Mouse (Mus musculus) forebrain, embryonic 13.5 days (tissue): ENCODE results near the gene Capn9. TPM values are rescaled to one million over a fixed set of nuclear protein-coding genes. Genes with fewer than 3 reads are reported as not detected.
A peak's percentile ranks its signal among the peaks of the same experiment; 100 is the strongest.

Experiments used
- ATAC-seq: fragments of 200-750 bp; cut with Nextera tagmentation; 2 replicates; pipeline ENCODE4 v1.8.0; 2017
- H3K27ac ChIP-seq: fragments of 300-500 bp; sonication (generic); 2 replicates; pipeline ENCODE4 v1.5.1; 2015; ENCODE audit warnings: inconsistent platforms, mild to moderate bottlenecking, moderate library complexity
- H3K27me3 ChIP-seq: fragments of 300-500 bp; sonication (generic); 2 replicates; pipeline ENCODE4 v1.6.1; 2015; ENCODE audit warnings: mild to moderate bottlenecking, inconsistent platforms
- H3K36me3 ChIP-seq: fragments of 300-500 bp; sonication (generic); 2 replicates; pipeline ENCODE4 v1.6.1; 2015; ENCODE audit warnings: mild to moderate bottlenecking, inconsistent platforms; ENCODE audit not compliant: poor library complexity, severe bottlenecking
- H3K4me1 ChIP-seq: fragments of 300-500 bp; sonication (generic); 2 replicates; pipeline ENCODE4 v1.6.1; 2015; ENCODE audit warnings: inconsistent platforms
- H3K4me2 ChIP-seq: fragments of 300-500 bp; sonication (generic); 2 replicates; pipeline ENCODE4 v1.6.1; 2015; ENCODE audit warnings: inconsistent platforms, mild to moderate bottlenecking, moderate library complexity
- H3K4me3 ChIP-seq: fragments of 300-500 bp; sonication (generic); 2 replicates; pipeline ENCODE4 v1.5.1; 2015; ENCODE audit warnings: mild to moderate bottlenecking, inconsistent platforms
- H3K9ac ChIP-seq: fragments of 300-500 bp; sonication (generic); 2 replicates; pipeline ENCODE4 v1.6.1; 2015; ENCODE audit warnings: mild to moderate bottlenecking, inconsistent platforms
- H3K9me3 ChIP-seq: fragments of 300-500 bp; sonication (generic); replicated peaks from 2 replicates; pipeline ENCODE4 v1.6.1; 2016; ENCODE audit warnings: inconsistent platforms
- WGBS: fragments of 180-500 bp; shearing (Covaris S2); methylation state at CpG from one replicate; pipeline ENCODE4 v1.1.7; 2015; 5-methylcytosine and 5-hydroxymethylcytosine counted together
- polyA plus RNA-seq: library from polyadenylated mRNA; unstranded; fragments of >200 nt; fragmentation: Nextera tagmentation; extraction: Ambion mirVana; gene quantifications from 2 replicates; pipeline ENCODE4 v1.2.1, GENCODE M21; 2015

The Capn9 gene
- polyA plus RNA-seq, 1 experiment from 2014 or later = 0.06 TPM

- H3K4me2 ChIP-seq = no peak overlapping the region
- no peak overlapping the region for H3K4me3 ChIP-seq
- ATAC-seq = no peak
- peaks cover 95% of the 10 kb centered on the region for H3K36me3 ChIP-seq
- 90% methylated on average over 1 of the region's 1 CpGs for WGBS
- no peaks in the 10 kb centered on the region for H3K4me1 ChIP-seq
- H3K27me3 ChIP-seq = no peaks in the 10 kb centered on the region
- no peaks in the 10 kb centered on the region for H3K9me3 ChIP-seq
- H3K9ac ChIP-seq = no peak overlapping the region
- no peak overlapping the region for H3K27ac ChIP-seq
Observed at GRCm38 (mm10) chr8:124548187-124548586, 27.7 kb upstream of the Capn9 start.

GRCm38 (mm10) chr8:124551011-124551661 is 24.8 kb upstream of the Capn9 start:
- 95% methylated on average over 15 of the region's 15 CpGs for WGBS
- no peak for ATAC-seq
- Histone ChIP-seq H3K27ac (no peak overlapping the region), H3K4me3 (no peak overlapping the region), H3K4me1 (no peaks in the 10 kb centered on the region), H3K36me3 (peaks cover 66% of the 10 kb centered on the region), H3K9me3 (no peaks in the 10 kb centered on the region), H3K27me3 (no peaks in the 10 kb centered on the region), H3K9ac (no peak overlapping the region), H3K4me2 (no peak overlapping the region)

GRCm38 (mm10) chr8:124555113-124555750 is 20.7 kb upstream of the Capn9 start:
- Histone ChIP-seq H3K36me3 (peaks cover 27% of the 10 kb centered on the region), H3K27me3 (no peaks in the 10 kb centered on the region), H3K4me1 (peaks cover 5% of the 10 kb centered on the region; the same call in 1 of the 2 replicates), H3K9me3 (no peaks in the 10 kb centered on the region), H3K9ac (no peak overlapping the region), H3K4me3 (no peak overlapping the region), H3K27ac (no peak overlapping the region), H3K4me2 (no peak overlapping the region)
- whole genome bisulfite sequencing = 87% methylated on average over 6 of the region's 7 CpGs
- ATAC-seq = no peak

- H3K27ac ChIP-seq = peak overlapping the region; percentile 40; the same call in 1 of the 2 replicates
- no peaks in the 10 kb centered on the region for H3K9me3 ChIP-seq
- no peak overlapping the region for H3K4me2 ChIP-seq
- peaks cover 5% of the 10 kb centered on the region; the same call in 1 of the 2 replicates for H3K4me1 ChIP-seq
- ATAC-seq = no peak
- H3K27me3 ChIP-seq = no peaks in the 10 kb centered on the region
- H3K36me3 ChIP-seq = peaks cover 18% of the 10 kb centered on the region
- WGBS = 89% methylated on average over 7 of the region's 7 CpGs
- H3K4me3 ChIP-seq = no peak overlapping the region
- no peak overlapping the region for H3K9ac ChIP-seq
Observed at GRCm38 (mm10) chr8:124556164-124556563, 19.7 kb upstream of the Capn9 start.

GRCm38 (mm10) chr8:124556658-124557057 is 19.3 kb upstream of the Capn9 start:
- no peak overlapping the region for H3K4me2 ChIP-seq
- H3K9ac ChIP-seq = no peak overlapping the region
- no peaks in the 10 kb centered on the region for H3K9me3 ChIP-seq
- H3K4me1 ChIP-seq = peaks cover 5% of the 10 kb centered on the region; the same call in 1 of the 2 replicates
- H3K4me3 ChIP-seq = no peak overlapping the region
- peaks cover 13% of the 10 kb centered on the region for H3K36me3 ChIP-seq
- ATAC-seq = no peak
- WGBS = 69% methylated on average over 13 of the region's 13 CpGs
- H3K27ac ChIP-seq = peak overlapping the region; percentile 17; the same call in 1 of the 2 replicates
- no peaks in the 10 kb centered on the region for H3K27me3 ChIP-seq

GRCm38 (mm10) chr8:124557476-124557875 is 18.4 kb upstream of the Capn9 start:
- H3K36me3 ChIP-seq = peaks cover 5% of the 10 kb centered on the region
- no peak overlapping the region for H3K9ac ChIP-seq
- H3K27me3 ChIP-seq = no peaks in the 10 kb centered on the region
- no peak for ATAC-seq
- H3K4me2 ChIP-seq = no peak overlapping the region
- peaks cover 5% of the 10 kb centered on the region; the same call in 1 of the 2 replicates for H3K4me1 ChIP-seq
- no peak overlapping the region for H3K4me3 ChIP-seq
- whole genome bisulfite sequencing = 62% methylated on average over 5 of the region's 5 CpGs
- H3K9me3 ChIP-seq = no peaks in the 10 kb centered on the region
- no peak overlapping the region for H3K27ac ChIP-seq

DNA sequence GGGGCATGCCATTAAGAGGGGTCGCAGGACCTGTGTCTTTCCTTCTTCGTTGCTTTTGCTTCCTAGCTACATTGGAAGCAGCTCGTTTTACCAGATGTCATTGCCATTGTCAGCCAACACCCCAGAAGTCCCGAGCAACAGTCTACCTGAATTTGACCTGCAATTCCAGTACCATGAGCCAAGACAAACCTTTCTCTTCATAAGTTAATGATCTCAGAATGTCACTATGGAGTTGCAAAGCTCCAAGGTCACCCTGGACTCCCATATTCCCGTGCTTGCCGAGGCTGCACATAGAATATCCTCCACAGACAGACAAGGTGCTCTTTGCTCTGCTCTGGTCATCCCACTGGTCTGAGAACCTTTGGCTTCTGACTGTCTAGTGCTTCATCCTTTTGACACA is 8.8 kb upstream of the Capn9 start:
- no peak for ATAC-seq
- Histone ChIP-seq H3K27ac (no peak overlapping the region), H3K9ac (no peak overlapping the region), H3K4me2 (no peak overlapping the region), H3K4me1 (no peaks in the 10 kb centered on the region), H3K27me3 (no peaks in the 10 kb centered on the region), H3K36me3 (no peaks in the 10 kb centered on the region), H3K4me3 (no peak overlapping the region), H3K9me3 (no peaks in the 10 kb centered on the region)
- 82% methylated on average over 6 of the region's 6 CpGs for WGBS

DNA sequence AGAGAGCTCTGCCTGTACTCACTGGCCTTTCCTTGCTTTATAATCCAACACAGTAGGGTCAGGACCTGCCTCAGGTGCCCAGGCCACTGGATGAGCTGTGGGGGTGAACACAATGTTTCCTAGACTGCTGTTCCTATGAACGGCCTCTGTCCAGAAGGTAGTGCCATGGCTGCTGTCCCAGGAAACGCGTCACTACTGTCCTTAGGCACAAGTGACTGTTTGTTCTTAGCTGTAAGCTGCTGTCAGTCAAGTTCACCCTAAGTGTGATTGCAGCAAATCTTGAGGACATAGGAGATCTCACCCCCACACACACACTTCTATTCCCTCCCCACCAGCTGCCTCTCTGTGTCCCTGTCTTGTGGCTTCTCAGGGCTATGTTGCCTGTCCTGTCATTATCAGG is 8.3 kb upstream of the Capn9 start:
- no peak overlapping the region for H3K4me3 ChIP-seq
- WGBS = 89% methylated on average over 3 of the region's 3 CpGs
- no peaks in the 10 kb centered on the region for H3K36me3 ChIP-seq
- no peaks in the 10 kb centered on the region for H3K4me1 ChIP-seq
- H3K27ac ChIP-seq = no peak overlapping the region
- ATAC-seq = no peak
- no peaks in the 10 kb centered on the region for H3K9me3 ChIP-seq
- H3K4me2 ChIP-seq = no peak overlapping the region
- H3K27me3 ChIP-seq = no peaks in the 10 kb centered on the region
- no peak overlapping the region for H3K9ac ChIP-seq

DNA sequence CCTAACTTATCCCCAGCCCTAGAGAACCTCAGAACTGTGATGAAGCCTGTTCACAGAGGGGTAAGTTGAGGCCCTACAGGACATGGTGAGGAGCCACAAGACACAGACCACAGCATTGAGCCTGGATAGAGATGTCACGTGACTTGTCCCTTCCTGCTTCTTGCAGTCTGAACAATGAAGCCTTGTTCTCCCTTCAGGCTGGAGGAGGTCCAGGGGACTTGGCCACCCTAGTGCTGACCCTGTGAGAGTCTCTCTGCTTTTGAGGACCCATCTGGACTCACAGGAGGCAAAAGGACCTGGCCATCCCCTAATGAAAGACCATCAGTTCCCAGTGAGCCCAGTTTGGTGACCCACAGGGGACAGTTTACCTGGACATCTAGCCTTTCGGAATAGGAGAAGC is 6.8 kb upstream of the Capn9 start:
- H3K9me3 ChIP-seq = no peaks in the 10 kb centered on the region
- no peaks in the 10 kb centered on the region for H3K27me3 ChIP-seq
- no peak for ATAC-seq
- no peak overlapping the region for H3K4me2 ChIP-seq
- WGBS = 73% methylated on average over 2 of the region's 2 CpGs
- no peak overlapping the region for H3K27ac ChIP-seq
- no peaks in the 10 kb centered on the region for H3K36me3 ChIP-seq
- H3K4me1 ChIP-seq = no peaks in the 10 kb centered on the region
- H3K9ac ChIP-seq = no peak overlapping the region
- no peak overlapping the region for H3K4me3 ChIP-seq

DNA sequence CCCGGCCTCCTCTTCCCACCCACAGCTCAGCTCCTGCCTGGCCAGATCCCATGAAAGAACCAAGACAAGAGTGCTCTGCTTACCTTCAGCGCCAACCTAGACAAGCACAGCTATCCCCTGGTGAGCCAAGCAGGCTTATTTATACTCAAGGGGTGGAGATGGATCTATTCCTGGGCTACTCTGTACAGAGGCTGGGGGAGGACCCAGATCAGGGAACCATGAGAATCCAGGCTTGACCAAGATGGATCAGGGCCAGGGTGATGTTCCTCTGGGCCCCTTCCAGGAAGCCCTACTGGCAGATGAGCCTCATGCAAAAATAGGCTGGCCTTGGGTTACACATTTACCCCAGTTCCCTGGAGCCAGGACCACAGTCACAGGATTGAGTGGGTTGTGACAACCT is 6.3 kb upstream of the Capn9 start, which contains the start of gene Agt:
Gene Agt, minus strand, starts transcription at position 114 of the 400 bp plus-strand sequence.
- 92% methylated on average over 2 of the region's 2 CpGs for WGBS
- no peak within 1 kb of the TSS for H3K9ac ChIP-seq
- no peaks in the 10 kb centered on the region for H3K27me3 ChIP-seq
- no peak within 1 kb of the TSS for H3K27ac ChIP-seq
- H3K4me1 ChIP-seq = no peaks in the 10 kb centered on the region
- no peaks in the 10 kb centered on the region for H3K36me3 ChIP-seq
- no peak within 1 kb of the TSS for H3K4me3 ChIP-seq
- no peak for ATAC-seq
- H3K4me2 ChIP-seq = no peak within 1 kb of the TSS
- H3K9me3 ChIP-seq = no peaks in the 10 kb centered on the region

- Histone ChIP-seq H3K4me2 (no peak overlapping the region), H3K4me1 (no peaks in the 10 kb centered on the region), H3K27me3 (no peaks in the 10 kb centered on the region), H3K9me3 (no peaks in the 10 kb centered on the region), H3K36me3 (no peaks in the 10 kb centered on the region), H3K9ac (no peak overlapping the region), H3K27ac (no peak overlapping the region), H3K4me3 (no peak overlapping the region)
- WGBS = 75% methylated on average over 8 of the region's 8 CpGs
- no peak for ATAC-seq
Observed at GRCm38 (mm10) chr8:124571732-124572429, 4.0 kb upstream of the Capn9 start.

DNA sequence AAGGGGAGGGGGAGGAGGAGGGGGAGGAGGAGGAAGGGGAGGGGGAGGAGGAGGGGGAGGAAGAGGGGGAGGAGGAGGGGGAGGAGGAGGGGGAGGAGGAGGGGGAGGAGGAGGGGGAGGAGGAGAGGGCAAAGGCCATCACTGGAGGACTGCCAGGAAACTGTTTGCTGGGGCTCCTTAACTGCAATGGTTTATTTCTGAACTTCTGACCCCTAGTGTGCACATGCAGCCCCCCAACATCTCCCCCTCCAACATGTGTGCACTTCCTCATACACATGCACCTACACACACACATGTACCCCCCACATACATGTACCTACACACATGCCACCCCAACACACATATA is 3.5 kb upstream of the Capn9 start:
- H3K36me3 ChIP-seq = no peaks in the 10 kb centered on the region
- H3K9ac ChIP-seq = no peak overlapping the region
- no peak overlapping the region for H3K27ac ChIP-seq
- H3K4me1 ChIP-seq = no peaks in the 10 kb centered on the region
- no peaks in the 10 kb centered on the region for H3K27me3 ChIP-seq
- H3K4me2 ChIP-seq = no peak overlapping the region
- ATAC-seq = no peak
- no peak overlapping the region for H3K4me3 ChIP-seq
- H3K9me3 ChIP-seq = no peaks in the 10 kb centered on the region
